Mouse (Mus musculus) midbrain, embryonic 14.5 days (tissue): ENCODE data around the gene Fyttd1. TPM values are rescaled to one million over a fixed set of nuclear protein-coding genes. Genes with fewer than 3 reads are reported as not detected.

Source experiments
- ATAC-seq: fragments of 200-750 bp; cut with Nextera tagmentation; 2 replicates; pipeline ENCODE4 v1.8.0; 2017; ENCODE audit warnings: moderate number of reproducible peaks, moderate library complexity; ENCODE audit not compliant: low FRiP score, low TSS enrichment
- DNase-seq: peaks from one replicate; pipeline ENCODE4 v3.0.0-alpha.2; 2015
- H3K27ac ChIP-seq: fragments of 300-500 bp; sonication (generic); replicated peaks from 2 replicates; pipeline ENCODE4 v1.5.1; 2014; ENCODE audit warnings: mild to moderate bottlenecking, low read depth, low read length, moderate library complexity
- H3K27me3 ChIP-seq: fragments of 300-500 bp; sonication (generic); 2 replicates; pipeline ENCODE4 v1.6.1; 2014; ENCODE audit warnings: low read length, control low read depth, mixed read lengths; ENCODE audit not compliant: control insufficient read depth, insufficient read depth
- H3K36me3 ChIP-seq: fragments of 300-500 bp; sonication (generic); 2 replicates; pipeline ENCODE4 v1.6.1; 2014; ENCODE audit warnings: low read length, control low read depth; ENCODE audit not compliant: control insufficient read depth, insufficient read depth
- H3K4me1 ChIP-seq: fragments of 300-500 bp; sonication (generic); 2 replicates; pipeline ENCODE4 v1.6.1; 2014; ENCODE audit warnings: mild to moderate bottlenecking, antibody characterized with exemption, low read length, control low read depth; ENCODE audit not compliant: control insufficient read depth, insufficient read depth
- H3K4me2 ChIP-seq: fragments of 300-500 bp; sonication (generic); 2 replicates; pipeline ENCODE4 v1.6.1; 2014; ENCODE audit warnings: mild to moderate bottlenecking, low read length, moderate library complexity
- H3K4me3 ChIP-seq: fragments of 300-500 bp; sonication (generic); replicated peaks from 2 replicates; pipeline ENCODE4 v1.5.1; 2014; ENCODE audit warnings: low read depth, low read length
- H3K9ac ChIP-seq: fragments of 300-500 bp; sonication (generic); replicated peaks from 2 replicates; pipeline ENCODE4 v1.6.1; 2014; ENCODE audit warnings: mild to moderate bottlenecking, low read length, moderate library complexity
- H3K9me3 ChIP-seq: fragments of 300-500 bp; sonication (generic); 2 replicates; pipeline ENCODE4 v1.6.1; 2016; ENCODE audit warnings: low read length, control low read depth, mixed read lengths; ENCODE audit not compliant: control insufficient read depth
- WGBS: fragments of 180-500 bp; shearing (Covaris S2); extraction: QIAGEN DNeasy Blood & Tissue Kit; methylation state at CpG from one replicate; pipeline ENCODE4 v1.1.7; 2014; 5-methylcytosine and 5-hydroxymethylcytosine counted together
- polyA plus RNA-seq: library from polyadenylated mRNA; unstranded; fragments of >200 nt; fragmentation: Nextera tagmentation; extraction: Ambion mirVana; gene quantifications from 2 replicates; pipeline ENCODE4 v1.2.1, GENCODE M21; 2014

The Fyttd1 gene
- polyA plus RNA-seq, result 167 and 171 TPM in 2 replicates

- Histone ChIP-seq H3K36me3 (no peaks in the 10 kb centered on the region), H3K4me1 (peaks cover 12% of the 10 kb centered on the region), H3K4me2 (peak within 1 kb of the TSS; percentile 76), H3K9me3 (no peaks in the 10 kb centered on the region), H3K9ac (peak within 1 kb of the TSS; percentile 83), H3K4me3 (peak within 1 kb of the TSS; percentile 95), H3K27me3 (no peaks in the 10 kb centered on the region), H3K27ac (peak within 1 kb of the TSS; percentile 90)
- peak; percentile 97 for ATAC-seq
- WGBS, result under 1% methylated on average over 68 of the region's 83 CpGs
- peak; percentile 98 for DNase-seq
Observed at GRCm38 (mm10) chr16:32877343-32878156, at the start of gene Fyttd1, which contains the start of gene Rubcn. Fyttd1 (plus strand) TSS chr16:32877500. Rubcn (minus strand) TSS chr16:32877766.

GRCm38 (mm10) chr16:32829104-32829503 lies 48.2 kb upstream of the Fyttd1 start:
- Histone ChIP-seq H3K9me3 (no peaks in the 10 kb centered on the region), H3K36me3 (peaks cover 78% of the 10 kb centered on the region), H3K4me3 (no peak overlapping the region), H3K9ac (no peak overlapping the region), H3K4me2 (no peak overlapping the region), H3K27ac (no peak overlapping the region), H3K27me3 (no peaks in the 10 kb centered on the region), H3K4me1 (no peaks in the 10 kb centered on the region)
- WGBS, result 93% methylated on average over 11 of the region's 11 CpGs
- DNase-seq (no peak), ATAC-seq (no peak)

- Histone ChIP-seq H3K9me3 (no peaks in the 10 kb centered on the region), H3K4me1 (no peaks in the 10 kb centered on the region), H3K36me3 (peaks cover 76% of the 10 kb centered on the region), H3K27ac (no peak overlapping the region), H3K4me3 (no peak overlapping the region), H3K9ac (no peak overlapping the region), H3K27me3 (no peaks in the 10 kb centered on the region), H3K4me2 (no peak overlapping the region)
- 88% methylated on average over 4 of the region's 4 CpGs for WGBS
- no peak for DNase-seq
- ATAC-seq, result no peak
Observed at GRCm38 (mm10) chr16:32831501-32831900, 45.8 kb upstream of the Fyttd1 start.

DNA sequence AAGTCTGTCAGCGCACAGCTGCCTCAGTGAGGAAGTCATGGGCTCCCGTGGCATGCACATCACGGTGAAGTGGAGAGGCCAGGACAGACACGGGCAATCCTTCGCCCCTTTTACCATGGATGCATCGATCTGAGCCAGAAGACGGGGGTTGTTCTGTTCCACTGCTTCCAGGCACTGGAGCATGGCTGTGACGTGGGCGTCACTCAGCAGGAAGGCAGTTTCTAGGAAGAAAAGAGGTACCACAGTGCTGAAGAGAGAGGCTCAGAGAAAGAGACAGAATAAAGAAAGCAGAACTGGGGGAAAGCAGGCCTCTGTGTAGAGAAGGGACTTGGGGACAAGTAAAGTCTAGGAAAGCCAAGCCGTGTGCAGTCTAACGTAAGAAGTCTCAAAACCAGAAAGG lies 30.2 kb upstream of the Fyttd1 start:
- H3K4me1 ChIP-seq, result no peaks in the 10 kb centered on the region
- peaks cover 67% of the 10 kb centered on the region for H3K36me3 ChIP-seq
- no peak overlapping the region for H3K4me2 ChIP-seq
- no peak for DNase-seq
- no peak overlapping the region for H3K4me3 ChIP-seq
- H3K27me3 ChIP-seq, result no peaks in the 10 kb centered on the region
- no peak overlapping the region for H3K9ac ChIP-seq
- ATAC-seq, result no peak
- WGBS, result 86% methylated on average over 11 of the region's 11 CpGs
- no peak overlapping the region for H3K27ac ChIP-seq
- H3K9me3 ChIP-seq, result no peaks in the 10 kb centered on the region

DNA sequence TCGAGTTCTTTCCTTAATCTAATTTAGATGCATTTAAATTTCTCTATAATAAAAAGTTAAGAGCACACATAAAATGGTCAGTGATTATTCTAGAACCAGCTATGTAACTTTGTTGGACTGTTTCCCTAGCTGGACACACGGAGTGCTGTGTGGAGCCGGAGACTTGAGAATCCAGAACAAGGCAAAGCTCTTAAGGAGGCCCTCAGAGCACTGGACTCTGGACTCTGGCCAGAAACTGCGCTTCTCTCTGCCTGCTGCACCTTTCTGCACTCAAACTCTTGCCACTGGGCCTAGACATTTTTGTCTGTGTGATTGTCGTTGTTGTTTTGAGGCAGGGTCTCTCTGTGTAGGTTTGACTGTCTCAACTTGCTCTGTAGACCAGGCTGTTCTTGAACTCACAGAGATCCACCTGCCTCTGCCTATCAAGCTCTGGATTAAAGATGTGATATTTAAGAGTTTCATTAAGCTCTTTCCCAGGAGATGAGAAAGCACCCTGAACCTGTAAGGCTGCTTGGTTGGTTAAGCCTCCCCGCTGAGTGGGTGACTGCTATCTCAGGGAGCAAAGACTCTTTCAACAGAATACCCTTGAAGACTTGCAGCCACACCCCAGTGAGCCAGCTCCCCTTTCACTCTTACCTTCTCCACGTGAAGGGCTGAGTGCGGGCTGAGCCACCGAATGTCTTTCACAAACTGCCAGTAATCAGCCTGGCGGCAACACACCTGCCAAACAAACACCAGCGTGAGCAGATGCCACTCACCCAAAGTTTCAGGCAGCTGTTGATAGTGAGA lies 28.1 kb upstream of the Fyttd1 start:
- peaks cover 59% of the 10 kb centered on the region for H3K36me3 ChIP-seq
- no peak overlapping the region for H3K4me3 ChIP-seq

GRCm38 (mm10) chr16:32853492-32854049 lies 23.7 kb upstream of the Fyttd1 start:
- no peak overlapping the region for H3K9ac ChIP-seq
- H3K27me3 ChIP-seq, result no peaks in the 10 kb centered on the region
- peaks cover 16% of the 10 kb centered on the region for H3K36me3 ChIP-seq
- no peak overlapping the region for H3K4me3 ChIP-seq
- WGBS, result 81% methylated on average over 13 of the region's 13 CpGs
- no peaks in the 10 kb centered on the region for H3K4me1 ChIP-seq
- no peak overlapping the region for H3K27ac ChIP-seq
- H3K9me3 ChIP-seq, result no peaks in the 10 kb centered on the region
- no peak for ATAC-seq
- H3K4me2 ChIP-seq, result no peak overlapping the region
- DNase-seq, result no peak

More for the DNA sequence above, 28.1 kb upstream of the Fyttd1 start:
- no peak for DNase-seq
- Histone ChIP-seq H3K9ac (no peak overlapping the region), H3K27ac (no peak overlapping the region), H3K4me2 (no peak overlapping the region), H3K9me3 (no peaks in the 10 kb centered on the region), H3K4me1 (no peaks in the 10 kb centered on the region), H3K27me3 (no peaks in the 10 kb centered on the region)
- WGBS, result 93% methylated on average over 11 of the region's 11 CpGs
- no peak for ATAC-seq

- H3K27ac ChIP-seq, result no peak overlapping the region
- DNase-seq, result peak; percentile 45
- peaks cover 15% of the 10 kb centered on the region for H3K36me3 ChIP-seq
- H3K9ac ChIP-seq, result no peak overlapping the region
- no peaks in the 10 kb centered on the region for H3K9me3 ChIP-seq
- H3K4me1 ChIP-seq, result no peaks in the 10 kb centered on the region
- H3K4me3 ChIP-seq, result no peak overlapping the region
- no peak overlapping the region for H3K4me2 ChIP-seq
- H3K27me3 ChIP-seq, result no peaks in the 10 kb centered on the region
- 79% methylated on average over 2 of the region's 2 CpGs for WGBS
- no peak for ATAC-seq
Observed at GRCm38 (mm10) chr16:32854050-32854571, 23.2 kb upstream of the Fyttd1 start.

GRCm38 (mm10) chr16:32856751-32857150 lies 20.5 kb upstream of the Fyttd1 start:
- 96% methylated on average over 3 of the region's 3 CpGs for WGBS
- H3K36me3 ChIP-seq, result peaks cover 16% of the 10 kb centered on the region; the same call in 1 of the 2 replicates
- no peaks in the 10 kb centered on the region for H3K9me3 ChIP-seq
- no peak for ATAC-seq
- H3K4me1 ChIP-seq, result no peaks in the 10 kb centered on the region
- H3K27ac ChIP-seq, result no peak overlapping the region
- no peak overlapping the region for H3K9ac ChIP-seq
- H3K4me2 ChIP-seq, result no peak overlapping the region
- DNase-seq, result no peak
- H3K27me3 ChIP-seq, result no peaks in the 10 kb centered on the region
- H3K4me3 ChIP-seq, result no peak overlapping the region
